Mouse (Mus musculus): Measurements from ENCODE around the gene March8. TPM values are rescaled to one million over a fixed set of nuclear protein-coding genes. Genes with fewer than 3 reads are reported as not detected.

Gene March8
- polyA plus RNA-seq, 1 experiment from 2014 or later, result 40.9 TPM

GRCm38 (mm10) chr6:116367971-116368370, 30.1 kb downstream of the March8 start:
- Histone ChIP-seq H3K4me3 (ENCODE audit: low read length) (no peak overlapping the region), H3K36me3 (ENCODE audit: insufficient read depth, low read length) (no peaks in the 10 kb centered on the region), H3K4me2 (replicated peaks; ENCODE audit: low read depth, low read length) (no peak overlapping the region), H3K4me1 (ENCODE audit: insufficient read depth, low read length) (no peaks in the 10 kb centered on the region), H3K9ac (replicated peaks; ENCODE audit: low read length) (no peak overlapping the region), H3K27me3 (ENCODE audit: insufficient read depth, low read length) (no peaks in the 10 kb centered on the region), H3K27ac (ENCODE audit: low read length) (no peak overlapping the region), H3K9me3 (ENCODE audit: low read length) (no peaks in the 10 kb centered on the region)
- 87% methylated on average over 11 of the region's 11 CpGs for WGBS
- ATAC-seq (ENCODE audit: low FRiP score, low TSS enrichment), result no peak

GRCm38 (mm10) chr6:116369811-116370210, 32.0 kb downstream of the March8 start:
- Histone ChIP-seq H3K4me3 (ENCODE audit: low read length) (no peak overlapping the region), H3K9ac (replicated peaks; ENCODE audit: low read length) (no peak overlapping the region), H3K27me3 (ENCODE audit: insufficient read depth, low read length) (no peaks in the 10 kb centered on the region), H3K36me3 (ENCODE audit: insufficient read depth, low read length) (no peaks in the 10 kb centered on the region), H3K9me3 (ENCODE audit: low read length) (no peaks in the 10 kb centered on the region), H3K4me2 (replicated peaks; ENCODE audit: low read depth, low read length) (no peak overlapping the region), H3K4me1 (ENCODE audit: insufficient read depth, low read length) (no peaks in the 10 kb centered on the region), H3K27ac (ENCODE audit: low read length) (no peak overlapping the region)
- 94% methylated on average over 1 of the region's 1 CpGs for WGBS
- ATAC-seq (ENCODE audit: low FRiP score, low TSS enrichment), result no peak

- H3K4me2 ChIP-seq (replicated peaks; ENCODE audit: low read depth, low read length), result no peak overlapping the region
- no peaks in the 10 kb centered on the region for H3K27me3 ChIP-seq (ENCODE audit: insufficient read depth, low read length)
- 77% methylated on average over 6 of the region's 6 CpGs for WGBS
- H3K4me1 ChIP-seq (ENCODE audit: insufficient read depth, low read length), result no peaks in the 10 kb centered on the region
- no peak overlapping the region for H3K9ac ChIP-seq (replicated peaks; ENCODE audit: low read length)
- H3K4me3 ChIP-seq (ENCODE audit: low read length), result no peak overlapping the region
- H3K36me3 ChIP-seq (ENCODE audit: insufficient read depth, low read length), result no peaks in the 10 kb centered on the region
- H3K27ac ChIP-seq (ENCODE audit: low read length), result no peak overlapping the region
- ATAC-seq (ENCODE audit: low FRiP score, low TSS enrichment), result peak; percentile 51
- no peaks in the 10 kb centered on the region for H3K9me3 ChIP-seq (ENCODE audit: low read length)
Measured at GRCm38 (mm10) chr6:116370216-116370976, 32.6 kb downstream of the March8 start.

GRCm38 (mm10) chr6:116371500-116371899, 33.7 kb downstream of the March8 start:
- H3K36me3 ChIP-seq (ENCODE audit: insufficient read depth, low read length), result no peaks in the 10 kb centered on the region
- no peak overlapping the region for H3K27ac ChIP-seq (ENCODE audit: low read length)
- H3K4me3 ChIP-seq (ENCODE audit: low read length), result no peak overlapping the region
- ATAC-seq (ENCODE audit: low FRiP score, low TSS enrichment), result 0 out of 2 replicates have a peak, but pooled peaks have one; percentile 54
- H3K9ac ChIP-seq (replicated peaks; ENCODE audit: low read length), result no peak overlapping the region
- no peak overlapping the region for H3K4me2 ChIP-seq (replicated peaks; ENCODE audit: low read depth, low read length)
- H3K27me3 ChIP-seq (ENCODE audit: insufficient read depth, low read length), result no peaks in the 10 kb centered on the region
- WGBS, result 95% methylated on average over 3 of the region's 3 CpGs
- H3K9me3 ChIP-seq (ENCODE audit: low read length), result no peaks in the 10 kb centered on the region
- H3K4me1 ChIP-seq (ENCODE audit: insufficient read depth, low read length), result no peaks in the 10 kb centered on the region

GRCm38 (mm10) chr6:116374136-116374535, 36.3 kb downstream of the March8 start:
- 78% methylated on average over 1 of the region's 1 CpGs for WGBS
- H3K9me3 ChIP-seq (ENCODE audit: low read length), result no peaks in the 10 kb centered on the region

GRCm38 (mm10) chr6:116374618-116375017, 36.8 kb downstream of the March8 start:
- Histone ChIP-seq H3K27ac (ENCODE audit: low read length) (no peak overlapping the region), H3K36me3 (ENCODE audit: insufficient read depth, low read length) (0 out of 2 replicates have a peak, but pooled peaks cover 2% of the 10 kb centered on the region), H3K4me3 (ENCODE audit: low read length) (no peak overlapping the region), H3K4me1 (ENCODE audit: insufficient read depth, low read length) (no peaks in the 10 kb centered on the region), H3K4me2 (replicated peaks; ENCODE audit: low read depth, low read length) (no peak overlapping the region), H3K9me3 (ENCODE audit: low read length) (no peaks in the 10 kb centered on the region), H3K9ac (replicated peaks; ENCODE audit: low read length) (no peak overlapping the region), H3K27me3 (ENCODE audit: insufficient read depth, low read length) (no peaks in the 10 kb centered on the region)
- no peak for ATAC-seq (ENCODE audit: low FRiP score, low TSS enrichment)

More at GRCm38 (mm10) chr6:116374136-116374535, 36.3 kb downstream of the March8 start:
- Histone ChIP-seq H3K4me2 (replicated peaks; ENCODE audit: low read depth, low read length) (no peak overlapping the region), H3K27me3 (ENCODE audit: insufficient read depth, low read length) (no peaks in the 10 kb centered on the region), H3K4me3 (ENCODE audit: low read length) (no peak overlapping the region), H3K9ac (replicated peaks; ENCODE audit: low read length) (no peak overlapping the region), H3K36me3 (ENCODE audit: insufficient read depth, low read length) (0 out of 2 replicates have a peak, but pooled peaks cover 2% of the 10 kb centered on the region), H3K4me1 (ENCODE audit: insufficient read depth, low read length) (no peaks in the 10 kb centered on the region), H3K27ac (ENCODE audit: low read length) (no peak overlapping the region)
- no peak for ATAC-seq (ENCODE audit: low FRiP score, low TSS enrichment)

GRCm38 (mm10) chr6:116378892-116379291, 41.1 kb downstream of the March8 start:
- Histone ChIP-seq H3K27ac (ENCODE audit: low read length) (no peak overlapping the region), H3K9me3 (ENCODE audit: low read length) (no peaks in the 10 kb centered on the region), H3K4me3 (ENCODE audit: low read length) (no peak overlapping the region), H3K36me3 (ENCODE audit: insufficient read depth, low read length) (0 out of 2 replicates have a peak, but pooled peaks cover 2% of the 10 kb centered on the region), H3K27me3 (ENCODE audit: insufficient read depth, low read length) (no peaks in the 10 kb centered on the region), H3K4me1 (ENCODE audit: insufficient read depth, low read length) (peaks cover 11% of the 10 kb centered on the region), H3K9ac (replicated peaks; ENCODE audit: low read length) (no peak overlapping the region), H3K4me2 (replicated peaks; ENCODE audit: low read depth, low read length) (no peak overlapping the region)
- 90% methylated on average over 7 of the region's 7 CpGs for WGBS
- no peak for ATAC-seq (ENCODE audit: low FRiP score, low TSS enrichment)

GRCm38 (mm10) chr6:116380157-116380556, 42.3 kb downstream of the March8 start:
- no peak overlapping the region for H3K27ac ChIP-seq (ENCODE audit: low read length)
- H3K36me3 ChIP-seq (ENCODE audit: insufficient read depth, low read length), result 0 out of 2 replicates have a peak, but pooled peaks cover 2% of the 10 kb centered on the region
- H3K4me2 ChIP-seq (replicated peaks; ENCODE audit: low read depth, low read length), result no peak overlapping the region
- 43% methylated on average over 2 of the region's 3 CpGs for WGBS
- H3K9ac ChIP-seq (replicated peaks; ENCODE audit: low read length), result no peak overlapping the region
- H3K27me3 ChIP-seq (ENCODE audit: insufficient read depth, low read length), result no peaks in the 10 kb centered on the region
- ATAC-seq (ENCODE audit: low FRiP score, low TSS enrichment), result no peak
- H3K9me3 ChIP-seq (ENCODE audit: low read length), result no peaks in the 10 kb centered on the region
- H3K4me3 ChIP-seq (ENCODE audit: low read length), result no peak overlapping the region
- peaks cover 21% of the 10 kb centered on the region for H3K4me1 ChIP-seq (ENCODE audit: insufficient read depth, low read length)

GRCm38 (mm10) chr6:116381605-116382004, 43.8 kb downstream of the March8 start:
- Histone ChIP-seq H3K9ac (replicated peaks; ENCODE audit: low read length) (no peak overlapping the region), H3K27ac (ENCODE audit: low read length) (no peak overlapping the region), H3K4me3 (ENCODE audit: low read length) (no peak overlapping the region), H3K36me3 (ENCODE audit: insufficient read depth, low read length) (0 out of 2 replicates have a peak, but pooled peaks cover 2% of the 10 kb centered on the region), H3K4me1 (ENCODE audit: insufficient read depth, low read length) (peaks cover 35% of the 10 kb centered on the region), H3K27me3 (ENCODE audit: insufficient read depth, low read length) (no peaks in the 10 kb centered on the region), H3K9me3 (ENCODE audit: low read length) (no peaks in the 10 kb centered on the region), H3K4me2 (replicated peaks; ENCODE audit: low read depth, low read length) (no peak overlapping the region)
- 45% methylated on average over 2 of the region's 2 CpGs for WGBS
- no peak for ATAC-seq (ENCODE audit: low FRiP score, low TSS enrichment)

GRCm38 (mm10) chr6:116383582-116383981, 45.8 kb downstream of the March8 start:
- no peak for ATAC-seq (ENCODE audit: low FRiP score, low TSS enrichment)
- H3K27ac ChIP-seq (ENCODE audit: low read length), result 0 out of 2 replicates have a peak overlapping the region, but pooled peaks have one; percentile 22

More at GRCm38 (mm10) chr6:116383582-116383981, 45.8 kb downstream of the March8 start:
- H3K27me3 ChIP-seq (ENCODE audit: insufficient read depth, low read length), result no peaks in the 10 kb centered on the region
- peaks cover 38% of the 10 kb centered on the region for H3K4me1 ChIP-seq (ENCODE audit: insufficient read depth, low read length)
- no peak overlapping the region for H3K4me3 ChIP-seq (ENCODE audit: low read length)
- no peak overlapping the region for H3K4me2 ChIP-seq (replicated peaks; ENCODE audit: low read depth, low read length)
- 60% methylated on average over 10 of the region's 10 CpGs for WGBS
- H3K9ac ChIP-seq (replicated peaks; ENCODE audit: low read length), result no peak overlapping the region
- no peaks in the 10 kb centered on the region for H3K9me3 ChIP-seq (ENCODE audit: low read length)
- H3K36me3 ChIP-seq (ENCODE audit: insufficient read depth, low read length), result no peaks in the 10 kb centered on the region

All from kidney, embryonic 16.5 days (tissue).